Mouse (Mus musculus): ENCODE data around the gene Trmt112. TPM values are rescaled to one million over a fixed set of nuclear protein-coding genes. Genes with fewer than 3 reads are reported as not detected.

Gene Trmt112
- polyA plus RNA-seq, 1 experiment from 2014 or later: 64.4 TPM

GRCm38 (mm10) chr19:6918321-6918720 lies 8.8 kb downstream of the Trmt112 start:
- ATAC-seq (no peak), DNase-seq (ENCODE audit: low read depth, low spot score) (no peak)
- no peaks in the 10 kb centered on the region for H3K27me3 ChIP-seq
- TF ChIP-seq CTCF (IDR thresholded peaks at IDR 0.05): no peak
- ChIA-PET POLR2A (interaction anchor here (0.7 kb wide), 1 partner anchor 65 kb away, joined by 4 read pairs; no protein-coding TSS in a partner anchor), CTCF (interaction anchor here (1.3 kb wide), 1 partner anchor 33 kb away, joined by 4 read pairs; no protein-coding TSS in a partner anchor)
- in situ Hi-C loops (cut with MboI; ENCODE audit: low pct_unique_long_range_greater_than_20kb): no loop called here

GRCm38 (mm10) chr19:6919431-6919830 lies 9.9 kb downstream of the Trmt112 start:
- ATAC-seq: no peak
- in situ Hi-C loops (cut with MboI; ENCODE audit: low pct_unique_long_range_greater_than_20kb): no loop called here
- CTCF ChIA-PET: interaction anchor here (1.1 to 1.3 kb wide), 2 partner anchors 32 to 60 kb away, joined by 4 read pairs; partner anchors contain the start of gene Fkbp2
- TF ChIP-seq CTCF (IDR thresholded peaks at IDR 0.05): no peak
- DNase-seq (ENCODE audit: low read depth, low spot score): no peak
- POLR2A ChIA-PET: interaction anchor here (1.0 to 3.1 kb wide), 3 partner anchors 8 to 23 kb away, joined by 3 to 17 read pairs (median 15); partner anchors contain the start of genes Bad, Gpr137 and Prdx5
- H3K27me3 ChIP-seq: no peaks in the 10 kb centered on the region

DNA sequence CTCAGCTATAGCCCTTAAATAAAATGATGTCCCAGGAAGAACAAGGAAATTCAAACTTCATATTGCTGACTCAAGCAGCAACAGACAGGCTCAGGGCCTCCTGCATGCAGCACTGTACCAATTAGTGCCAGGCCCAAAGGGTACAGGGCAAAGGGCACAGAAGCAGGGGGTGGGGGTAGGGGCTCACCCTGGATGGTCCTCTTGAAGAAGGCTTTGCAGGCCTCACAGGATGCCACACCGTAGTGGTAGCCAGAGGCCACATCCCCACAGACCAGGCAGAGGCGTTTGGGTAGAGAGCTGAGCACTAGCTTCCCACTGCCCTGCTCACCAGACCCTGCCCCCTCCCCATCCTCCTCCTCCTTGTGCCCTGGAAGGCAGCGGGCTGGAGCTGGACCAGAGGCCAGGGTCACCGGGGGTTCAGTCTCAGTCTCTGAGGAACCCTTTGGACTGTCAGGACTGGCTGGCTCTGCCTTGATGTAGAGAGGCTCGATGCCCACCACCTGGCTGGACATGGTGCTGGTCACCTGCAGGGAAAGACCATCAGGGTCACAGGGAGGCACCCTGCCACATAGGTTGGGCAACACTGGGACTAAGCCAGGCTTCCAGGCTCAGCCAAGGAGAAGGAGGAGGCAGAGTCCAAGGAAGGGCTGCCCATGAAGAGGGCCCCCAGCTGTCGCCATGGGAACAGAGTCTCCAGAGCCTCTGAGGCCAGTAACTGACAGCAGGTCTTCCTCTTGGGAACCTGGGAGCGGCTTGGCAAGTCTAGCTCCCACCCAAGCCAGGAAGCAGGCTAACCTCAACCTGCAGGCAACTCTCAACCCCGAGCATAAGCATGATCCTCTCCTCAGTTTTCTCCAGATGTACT lies 10.6 kb downstream of the Trmt112 start:
- TF ChIP-seq CTCF (IDR thresholded peaks at IDR 0.05): no peak
- in situ Hi-C loops (cut with MboI; ENCODE audit: low pct_unique_long_range_greater_than_20kb): loop anchor here (5.0 kb wide), 1 partner anchor 57 kb away; the partner anchor contains the start of gene Plcb3
- no peaks in the 10 kb centered on the region for H3K27me3 ChIP-seq
- DNase-seq (ENCODE audit: low read depth, low spot score) (no peak), ATAC-seq (no peak)
- ChIA-PET POLR2A (interaction anchor here (0.6 to 3.1 kb wide), 5 partner anchors 9 to 42 kb away, joined by 3 to 17 read pairs (median 3); partner anchors contain the start of genes Bad, Gpr137 and Prdx5), CTCF (interaction anchor here (1.1 kb wide), 1 partner anchor 60 kb away, joined by 4 read pairs; the partner anchor contains the start of gene Fkbp2)

GRCm38 (mm10) chr19:6920741-6921636 lies 11.5 kb downstream of the Trmt112 start:
- in situ Hi-C loops (cut with MboI; ENCODE audit: low pct_unique_long_range_greater_than_20kb): loop anchor here (5.0 kb wide), 1 partner anchor 56 kb away; the partner anchor contains the start of gene Plcb3
- no peaks in the 10 kb centered on the region for H3K27me3 ChIP-seq
- POLR2A ChIA-PET: interaction anchor here (0.6 to 3.1 kb wide), 8 partner anchors 10 to 41 kb away, joined by 3 to 17 read pairs (median 4); partner anchors contain the start of genes Bad, Gpr137, Kcnk4 and Prdx5
- DNase-seq (ENCODE audit: low read depth, low spot score) (no peak), ATAC-seq (peak; percentile 1)
- no peak for TF ChIP-seq CTCF (IDR thresholded peaks at IDR 0.05)
- CTCF ChIA-PET: interaction anchor here (1.1 to 4.7 kb wide), 3 partner anchors 57 to 99 kb away, joined by 4 to 36 read pairs (median 5); partner anchors contain the start of genes Fkbp2 and Plcb3

DNA sequence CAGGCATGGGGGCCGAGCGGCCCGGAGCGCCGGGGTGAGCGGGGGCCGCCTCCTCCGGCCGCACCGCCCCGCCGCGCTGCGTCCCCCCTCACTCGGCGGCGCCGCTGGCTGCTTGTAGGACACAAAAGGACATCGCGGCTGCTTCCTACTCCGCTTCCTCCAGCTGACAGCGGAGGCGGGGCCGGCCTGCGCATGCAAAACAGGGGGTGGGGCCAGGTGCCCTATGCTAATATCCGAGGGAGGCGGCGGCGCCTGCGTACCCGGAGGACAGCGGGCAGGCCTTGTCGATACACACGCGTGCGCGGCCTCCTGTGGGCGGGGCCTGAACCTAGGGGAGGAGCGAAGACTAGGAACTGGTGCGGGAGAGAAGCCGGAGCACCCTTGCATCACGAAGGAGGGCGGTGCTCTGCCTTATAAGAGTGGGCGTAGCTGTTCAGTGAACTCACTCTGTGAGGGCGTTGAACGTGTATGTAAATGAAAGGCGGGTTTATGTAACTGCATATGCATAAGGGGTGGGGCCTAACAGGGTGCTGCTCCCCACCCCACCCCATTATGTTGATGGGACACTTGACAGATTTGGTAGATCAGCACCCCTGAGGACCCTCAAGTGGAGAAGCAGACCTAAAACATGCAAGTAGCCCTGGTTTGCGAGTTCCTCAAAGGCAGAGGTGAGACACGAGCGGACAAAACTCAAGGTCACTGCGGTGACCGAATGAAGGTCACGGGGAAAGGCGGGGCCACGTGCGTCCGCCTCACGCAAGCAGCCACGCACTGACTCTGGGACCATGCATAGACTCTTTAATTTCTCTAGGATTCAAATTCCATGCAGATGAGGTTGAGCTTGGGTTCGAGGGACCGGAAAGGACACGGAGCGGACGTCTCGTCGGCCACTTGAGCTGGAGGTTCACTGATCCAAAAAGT lies 12.4 kb downstream of the Trmt112 start, which contains the start of gene Esrra:
Gene Esrra (minus strand): TSS at position 167 of the 921 bp plus-strand sequence.
- in situ Hi-C loops (cut with MboI; ENCODE audit: low pct_unique_long_range_greater_than_20kb): loop anchor here (5.0 kb wide), 1 partner anchor 55 kb away; the partner anchor contains the start of gene Plcb3
- TF ChIP-seq CTCF (IDR thresholded peaks at IDR 0.05): no peak
- CTCF ChIA-PET: interaction anchor here (0.7 to 4.7 kb wide), 6 partner anchors 18 to 98 kb away, joined by 3 to 36 read pairs (median 5); partner anchors contain the start of genes Fkbp2 and Plcb3

GRCm38 (mm10) chr19:6922901-6923735 lies 13.6 kb downstream of the Trmt112 start:
- ChIA-PET CTCF (interaction anchor here (1.0 to 4.7 kb wide), 7 partner anchors 17 to 97 kb away, joined by 3 to 36 read pairs (median 5); partner anchors contain the start of genes Bad, Fkbp2 and Plcb3), POLR2A (interaction anchor here (0.6 to 3.7 kb wide), 8 partner anchors 9 to 83 kb away, joined by 3 to 24 read pairs (median 4); partner anchors contain the start of genes Bad and Gpr137)
- H3K27me3 ChIP-seq: no peaks in the 10 kb centered on the region
- no peak for TF ChIP-seq CTCF (IDR thresholded peaks at IDR 0.05)
- in situ Hi-C loops (cut with MboI; ENCODE audit: low pct_unique_long_range_greater_than_20kb): loop anchor here (5.0 kb wide), 1 partner anchor 54 kb away; the partner anchor contains the start of gene Plcb3
- DNase-seq (ENCODE audit: low read depth, low spot score) (no peak), ATAC-seq (no peak)

More for the DNA sequence above, 12.4 kb downstream of the Trmt112 start, which contains the start of gene Esrra:
- no peaks in the 10 kb centered on the region for H3K27me3 ChIP-seq
- POLR2A ChIA-PET: interaction anchor here (0.6 to 3.7 kb wide), 9 partner anchors 10 to 82 kb away, joined by 3 to 24 read pairs (median 4); partner anchors contain the start of genes Bad, Gpr137, Kcnk4 and Prdx5
- ATAC-seq (peak; percentile 86), DNase-seq (ENCODE audit: low read depth, low spot score) (peak; percentile 98)

- in situ Hi-C loops (cut with MboI; ENCODE audit: low pct_unique_long_range_greater_than_20kb): loop anchor here (5.0 kb wide), 1 partner anchor 53 kb away; the partner anchor contains the start of gene Plcb3
- no peak for DNase-seq (ENCODE audit: low read depth, low spot score)
- CTCF ChIA-PET: interaction anchor here (0.7 to 4.7 kb wide), 9 partner anchors 9 to 99 kb away, joined by 3 to 36 read pairs (median 3); partner anchors contain the start of genes Bad, Fkbp2 and Plcb3
- H3K27me3 ChIP-seq: no peaks in the 10 kb centered on the region
- ATAC-seq: no peak
- no peak for TF ChIP-seq CTCF (IDR thresholded peaks at IDR 0.05)
- POLR2A ChIA-PET: interaction anchor here (1.0 to 3.7 kb wide), 3 partner anchors 17 to 51 kb away, joined by 4 to 24 read pairs (median 7); partner anchors contain the start of genes Bad, Gpr137 and Plcb3
Observed at GRCm38 (mm10) chr19:6924461-6925306, 15.2 kb downstream of the Trmt112 start.

All from Patski (cell line).